ENCODE assay signal across 10 mouse cellular contexts in the genomic region with DNA sequence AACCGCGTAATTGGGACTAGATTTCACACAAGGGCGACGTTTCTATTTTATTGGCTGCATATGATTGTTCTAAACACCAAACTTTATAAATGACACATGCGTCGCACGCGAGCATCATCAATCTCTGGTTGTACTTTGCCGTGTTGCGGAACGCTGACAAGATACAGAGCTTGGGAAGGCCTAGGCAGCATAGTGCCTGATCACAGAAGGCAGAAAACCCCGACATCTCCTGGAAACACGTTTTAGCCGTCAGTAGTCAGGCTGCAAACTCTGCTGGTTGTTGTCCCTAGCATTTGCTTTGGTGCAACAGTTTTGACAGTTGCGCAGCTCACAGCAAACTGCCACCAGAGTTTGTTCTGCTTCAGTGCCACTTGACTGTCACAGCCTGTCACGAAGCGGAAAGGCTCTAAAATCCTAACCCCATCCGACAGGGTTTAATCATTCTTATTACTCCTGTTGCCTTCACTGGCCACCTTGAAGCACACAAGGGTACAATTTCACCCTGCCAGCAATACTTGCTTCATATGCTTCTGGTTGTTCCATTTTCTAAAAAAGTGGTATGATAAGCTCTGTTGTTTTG.
"Had no signal": no experiment of that assay in that cellular context is flagged by ENCODE, and none has a peak within 500 bp of the region (broad histone marks: within the 10 kb centered on the region; RNA-seq: fewer than 3 reads in every experiment).

No protein-coding gene starts in this region.

- H3K9ac ChIP-seq: liver, embryonic 15.5 days had no signal

- ATAC-seq: lung, postnatal 0 days had no signal

- H3K4me3 ChIP-seq: left cerebral cortex, adult 2 months; limb, embryonic 10.5 days; liver, embryonic 15.5 days had no signal

- DNase-seq: kidney, postnatal 10 days; lung, adult 2 months; lung, postnatal 36 days; thymus, postnatal 4 days had no signal

- H3K9me3 ChIP-seq: limb, embryonic 10.5 days; liver, embryonic 15.5 days had no signal

- H3K27me3 ChIP-seq: liver, embryonic 15.5 days had no signal

- H3K4me2 ChIP-seq: liver, embryonic 11.5 days; liver, embryonic 15.5 days had no signal

- H3K36me3 ChIP-seq: limb, embryonic 10.5 days; liver, embryonic 15.5 days had no signal

- H3K4me1 ChIP-seq: liver, embryonic 15.5 days had no signal

- H3K27ac ChIP-seq: left cerebral cortex, adult 2 months; limb, embryonic 10.5 days; liver, embryonic 15.5 days; stomach, postnatal 0 days had no signal
